Mouse (Mus musculus) testis, adult 2 months (tissue): Measurements from ENCODE around the gene Chchd6.

Experiments
- CTCF ChIP-seq: fragments of 200-500 bp; IDR thresholded peaks from 2 replicates; pipeline ENCODE4 v1.5.1; 2012; ENCODE audit warnings: low read depth, mild to moderate bottlenecking, inconsistent platforms, low read length, moderate library complexity; ENCODE audit not compliant: control insufficient read depth, insufficient read depth, insufficient replicate concordance
- POLR2A ChIP-seq: fragments of 200-500 bp; IDR thresholded peaks from 2 replicates; pipeline ENCODE4 v1.6.1; 2012; ENCODE audit warnings: low read depth, mild to moderate bottlenecking, inconsistent platforms, low read length, moderate library complexity; ENCODE audit not compliant: control insufficient read depth

DNA sequence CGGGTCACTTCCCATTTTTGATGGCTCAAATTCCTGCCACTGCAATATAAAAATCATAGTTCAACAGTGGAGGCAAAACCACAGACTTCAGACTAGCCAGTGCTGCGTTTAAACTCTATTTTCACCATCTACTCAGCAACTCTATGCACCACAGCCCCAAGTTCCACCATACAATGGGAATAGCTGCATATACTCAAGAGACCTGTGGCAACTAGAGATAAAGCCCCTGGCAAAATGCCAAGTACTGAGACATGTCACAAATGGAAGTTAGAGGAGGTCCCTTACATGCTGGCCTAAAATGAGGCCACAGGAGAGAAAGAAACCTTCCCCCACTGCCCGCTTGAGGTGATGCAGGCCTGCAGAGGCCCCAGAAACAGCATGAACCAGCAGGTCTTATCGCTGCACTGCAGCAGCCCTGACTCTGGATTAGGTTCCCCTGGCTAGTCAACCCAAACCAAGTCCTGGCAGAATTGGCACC, 139.9 kb downstream of the Chchd6 start:
- TF ChIP-seq POLR2A (no peak), CTCF (no peak)
